Mouse (Mus musculus) small intestine, adult 2 months (tissue): ENCODE measurements around the gene Ms4a6b.
"Not testable (repeated sequence)": the region's sequence is repeated elsewhere in the genome, so short reads cannot be mapped to it uniquely, and the experiment has no call there.

Experiments used
- CTCF ChIP-seq: fragments of 200-500 bp; IDR thresholded peaks from 2 replicates; pipeline ENCODE4 v1.5.1; 2012; ENCODE audit warnings: low read depth, mild to moderate bottlenecking, control low read depth, inconsistent platforms, low read length, moderate library complexity, mixed read lengths; ENCODE audit not compliant: insufficient replicate concordance, insufficient read length; ENCODE audit errors: extremely low read depth
- POLR2A ChIP-seq: fragments of 200-500 bp; IDR thresholded peaks from 2 replicates; pipeline ENCODE4 v1.6.1; 2012; ENCODE audit warnings: low read depth, mild to moderate bottlenecking, control low read depth, inconsistent platforms, low read length, moderate library complexity

GRCm38 (mm10) chr19:11559560-11559959 is 43.2 kb downstream of the Ms4a6b start:
- not testable (repeated sequence) for TF ChIP-seq POLR2A, CTCF
